Mouse (Mus musculus): ENCODE measurements around the gene Lrrc8c. TPM values are rescaled to one million over a fixed set of nuclear protein-coding genes. Genes with fewer than 3 reads are reported as not detected.

The Lrrc8c gene
- polyA plus RNA-seq, 1 experiment from 2014 or later, result 12.8 TPM

DNA sequence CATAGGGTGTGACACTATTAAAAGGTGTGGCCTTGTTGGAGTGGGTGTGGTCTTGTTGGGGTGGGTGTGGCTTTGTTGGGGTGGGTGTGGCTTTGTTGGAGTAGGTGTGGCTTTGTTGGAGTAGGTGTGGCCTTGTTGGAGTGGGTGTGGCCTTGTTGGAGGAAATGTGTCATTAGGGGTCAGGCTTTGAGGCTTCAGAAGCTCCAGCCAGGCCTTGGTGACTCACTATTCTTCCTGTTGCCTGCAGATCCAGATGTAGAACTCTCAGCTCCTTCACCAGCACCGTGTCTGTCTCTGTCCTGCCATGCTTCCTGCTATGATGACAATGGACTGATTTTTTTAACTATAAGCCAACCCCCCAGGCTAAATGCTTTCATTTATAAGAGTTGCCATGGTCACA is 19.8 kb upstream of the Lrrc8c start:
- Histone ChIP-seq H3K27me3 (ENCODE audit: control insufficient read depth, insufficient read depth, low read length) (no peaks in the 10 kb centered on the region), H3K4me2 (no peak overlapping the region), H3K9ac (ENCODE audit: low read length) (no peak overlapping the region), H3K36me3 (ENCODE audit: control insufficient read depth, insufficient read depth, low read length) (no peaks in the 10 kb centered on the region), H3K9me3 (ENCODE audit: control insufficient read depth, low read length) (no peaks in the 10 kb centered on the region), H3K27ac (ENCODE audit: low read depth, low read length) (no peak overlapping the region), H3K4me1 (ENCODE audit: control insufficient read depth, insufficient read depth, low read length) (peaks cover 17% of the 10 kb centered on the region), H3K4me3 (ENCODE audit: low read depth, low read length) (no peak overlapping the region)
- DNase-seq (ENCODE audit: low spot score, missing footprints), result no peak
- 57% methylated on average over 1 of the region's 1 CpGs for WGBS
- ATAC-seq (ENCODE audit: low FRiP score), result no peak

- Histone ChIP-seq H3K27me3 (ENCODE audit: control insufficient read depth, insufficient read depth, low read length) (no peaks in the 10 kb centered on the region), H3K4me3 (ENCODE audit: low read depth, low read length) (no peak overlapping the region), H3K4me1 (ENCODE audit: control insufficient read depth, insufficient read depth, low read length) (peaks cover 12% of the 10 kb centered on the region), H3K9ac (ENCODE audit: low read length) (no peak overlapping the region), H3K4me2 (no peak overlapping the region), H3K9me3 (ENCODE audit: control insufficient read depth, low read length) (no peaks in the 10 kb centered on the region), H3K36me3 (ENCODE audit: control insufficient read depth, insufficient read depth, low read length) (no peaks in the 10 kb centered on the region), H3K27ac (ENCODE audit: low read depth, low read length) (no peak overlapping the region)
- 50% methylated on average over 12 of the region's 12 CpGs for WGBS
- DNase-seq (ENCODE audit: low spot score, missing footprints), result peak; percentile 84
- 0 out of 2 replicates have a peak, but pooled peaks have one; percentile 9 for ATAC-seq (ENCODE audit: low FRiP score)
These were observed 18.8 kb upstream of the Lrrc8c start for GRCm38 (mm10) chr5:105500132-105501121.

- H3K4me3 ChIP-seq (ENCODE audit: low read depth, low read length), result no peak overlapping the region
- H3K9ac ChIP-seq (ENCODE audit: low read length), result no peak overlapping the region
- peaks cover 5% of the 10 kb centered on the region for H3K4me1 ChIP-seq (ENCODE audit: control insufficient read depth, insufficient read depth, low read length)
- 86% methylated on average over 3 of the region's 3 CpGs for WGBS
- H3K27me3 ChIP-seq (ENCODE audit: control insufficient read depth, insufficient read depth, low read length), result no peaks in the 10 kb centered on the region
- no peak overlapping the region for H3K4me2 ChIP-seq
- no peak overlapping the region for H3K27ac ChIP-seq (ENCODE audit: low read depth, low read length)
- ATAC-seq (ENCODE audit: low FRiP score), result no peak
- H3K36me3 ChIP-seq (ENCODE audit: control insufficient read depth, insufficient read depth, low read length), result no peaks in the 10 kb centered on the region
- DNase-seq (ENCODE audit: low spot score, missing footprints), result peak; percentile 69
- H3K9me3 ChIP-seq (ENCODE audit: control insufficient read depth, low read length), result no peaks in the 10 kb centered on the region
These were observed 18.1 kb upstream of the Lrrc8c start for GRCm38 (mm10) chr5:105501136-105501535.

- Histone ChIP-seq H3K36me3 (ENCODE audit: control insufficient read depth, insufficient read depth, low read length) (no peaks in the 10 kb centered on the region), H3K9ac (ENCODE audit: low read length) (no peak overlapping the region), H3K27me3 (ENCODE audit: control insufficient read depth, insufficient read depth, low read length) (no peaks in the 10 kb centered on the region), H3K4me3 (ENCODE audit: low read depth, low read length) (no peak overlapping the region), H3K27ac (ENCODE audit: low read depth, low read length) (no peak overlapping the region), H3K4me2 (no peak overlapping the region), H3K9me3 (ENCODE audit: control insufficient read depth, low read length) (no peaks in the 10 kb centered on the region), H3K4me1 (ENCODE audit: control insufficient read depth, insufficient read depth, low read length) (no peaks in the 10 kb centered on the region)
- DNase-seq (ENCODE audit: low spot score, missing footprints) (no peak), ATAC-seq (ENCODE audit: low FRiP score) (no peak)
- 94% methylated on average over 6 of the region's 6 CpGs for WGBS
These were observed 10.4 kb upstream of the Lrrc8c start for GRCm38 (mm10) chr5:105508813-105509212.

DNA sequence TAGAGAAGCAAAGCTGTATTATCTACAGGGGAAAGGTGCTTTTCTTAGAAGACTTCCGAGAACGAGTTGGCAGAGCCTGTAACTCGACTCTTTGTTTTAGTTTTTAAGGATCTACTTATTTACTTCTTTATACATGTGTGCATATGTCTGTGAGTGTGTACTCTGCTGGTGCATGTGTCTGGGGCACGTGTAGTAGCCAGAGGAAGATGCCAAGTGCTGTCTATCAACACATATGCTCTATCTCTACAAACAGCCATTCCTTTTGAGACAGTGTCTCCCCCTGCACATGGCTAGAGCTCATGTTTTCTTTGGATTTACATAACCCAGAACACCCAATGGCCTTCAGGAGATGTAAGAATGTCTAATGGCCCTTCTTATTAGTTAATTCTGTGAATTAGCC is 6.9 kb upstream of the Lrrc8c start:
- DNase-seq (ENCODE audit: low spot score, missing footprints) (no peak), ATAC-seq (ENCODE audit: low FRiP score) (no peak)
- no peak overlapping the region for H3K9ac ChIP-seq (ENCODE audit: low read length)
- H3K27ac ChIP-seq (ENCODE audit: low read depth, low read length), result no peak overlapping the region
- H3K4me1 ChIP-seq (ENCODE audit: control insufficient read depth, insufficient read depth, low read length), result no peaks in the 10 kb centered on the region
- H3K36me3 ChIP-seq (ENCODE audit: control insufficient read depth, insufficient read depth, low read length), result no peaks in the 10 kb centered on the region
- H3K4me3 ChIP-seq (ENCODE audit: low read depth, low read length), result no peak overlapping the region
- 63% methylated on average over 4 of the region's 4 CpGs for WGBS
- no peak overlapping the region for H3K4me2 ChIP-seq
- H3K9me3 ChIP-seq (ENCODE audit: control insufficient read depth, low read length), result no peaks in the 10 kb centered on the region
- no peaks in the 10 kb centered on the region for H3K27me3 ChIP-seq (ENCODE audit: control insufficient read depth, insufficient read depth, low read length)

DNA sequence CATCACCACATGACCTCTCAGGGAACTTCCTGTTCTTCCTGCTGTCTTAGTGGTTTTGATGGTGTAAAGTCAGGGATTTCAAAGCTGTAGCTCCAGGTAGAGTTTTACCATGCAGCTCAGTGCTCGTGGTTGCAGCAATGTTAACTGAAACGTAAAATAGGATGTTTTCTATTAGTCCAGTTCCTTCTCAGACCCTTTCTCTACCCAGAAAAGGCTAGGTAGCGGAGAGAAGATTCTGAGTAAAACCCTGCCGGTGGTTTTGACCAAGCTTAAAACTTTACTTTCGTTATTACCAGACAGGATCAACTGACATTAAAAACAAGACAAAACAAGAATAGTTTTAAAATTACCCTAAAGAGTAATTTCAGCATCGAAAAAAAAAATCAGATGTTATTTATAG is 3.7 kb upstream of the Lrrc8c start:
- WGBS, result 73% methylated on average over 6 of the region's 6 CpGs
- H3K9me3 ChIP-seq (ENCODE audit: control insufficient read depth, low read length), result no peaks in the 10 kb centered on the region
- DNase-seq (ENCODE audit: low spot score, missing footprints) (no peak), ATAC-seq (ENCODE audit: low FRiP score) (no peak)
- H3K4me3 ChIP-seq (ENCODE audit: low read depth, low read length), result no peak overlapping the region
- H3K27ac ChIP-seq (ENCODE audit: low read depth, low read length), result no peak overlapping the region
- peaks cover 10% of the 10 kb centered on the region; the same call in 1 of the 2 replicates for H3K4me1 ChIP-seq (ENCODE audit: control insufficient read depth, insufficient read depth, low read length)
- no peaks in the 10 kb centered on the region for H3K27me3 ChIP-seq (ENCODE audit: control insufficient read depth, insufficient read depth, low read length)
- H3K36me3 ChIP-seq (ENCODE audit: control insufficient read depth, insufficient read depth, low read length), result no peaks in the 10 kb centered on the region
- no peak overlapping the region for H3K9ac ChIP-seq (ENCODE audit: low read length)
- H3K4me2 ChIP-seq, result no peak overlapping the region

DNA sequence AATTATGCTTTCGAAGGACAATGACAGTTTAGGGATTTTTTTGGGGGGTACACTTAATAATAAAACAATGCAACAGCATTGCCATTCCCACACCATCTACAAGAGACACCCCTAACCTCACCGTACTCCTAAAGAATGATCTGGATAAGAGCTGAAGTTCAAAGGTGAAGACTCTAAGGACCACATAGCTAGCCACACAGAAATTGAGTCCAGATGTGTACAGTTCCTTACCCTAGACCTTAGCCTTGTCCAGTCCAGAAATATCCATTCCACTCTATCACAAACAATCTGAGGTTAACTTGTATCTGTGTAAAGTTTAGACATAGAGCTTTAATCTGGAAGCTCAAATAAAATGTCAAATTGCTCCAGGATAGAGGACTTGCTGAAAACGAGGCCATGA is 2.9 kb upstream of the Lrrc8c start:
- Histone ChIP-seq H3K9ac (ENCODE audit: low read length) (no peak overlapping the region), H3K4me1 (ENCODE audit: control insufficient read depth, insufficient read depth, low read length) (peaks cover 11% of the 10 kb centered on the region; the same call in 1 of the 2 replicates), H3K4me2 (no peak overlapping the region), H3K36me3 (ENCODE audit: control insufficient read depth, insufficient read depth, low read length) (no peaks in the 10 kb centered on the region), H3K4me3 (ENCODE audit: low read depth, low read length) (no peak overlapping the region), H3K27me3 (ENCODE audit: control insufficient read depth, insufficient read depth, low read length) (no peaks in the 10 kb centered on the region), H3K9me3 (ENCODE audit: control insufficient read depth, low read length) (no peaks in the 10 kb centered on the region), H3K27ac (ENCODE audit: low read depth, low read length) (no peak overlapping the region)
- DNase-seq (ENCODE audit: low spot score, missing footprints), result peak; percentile 49
- WGBS, result 69% methylated on average over 3 of the region's 3 CpGs
- no peak for ATAC-seq (ENCODE audit: low FRiP score)

DNA sequence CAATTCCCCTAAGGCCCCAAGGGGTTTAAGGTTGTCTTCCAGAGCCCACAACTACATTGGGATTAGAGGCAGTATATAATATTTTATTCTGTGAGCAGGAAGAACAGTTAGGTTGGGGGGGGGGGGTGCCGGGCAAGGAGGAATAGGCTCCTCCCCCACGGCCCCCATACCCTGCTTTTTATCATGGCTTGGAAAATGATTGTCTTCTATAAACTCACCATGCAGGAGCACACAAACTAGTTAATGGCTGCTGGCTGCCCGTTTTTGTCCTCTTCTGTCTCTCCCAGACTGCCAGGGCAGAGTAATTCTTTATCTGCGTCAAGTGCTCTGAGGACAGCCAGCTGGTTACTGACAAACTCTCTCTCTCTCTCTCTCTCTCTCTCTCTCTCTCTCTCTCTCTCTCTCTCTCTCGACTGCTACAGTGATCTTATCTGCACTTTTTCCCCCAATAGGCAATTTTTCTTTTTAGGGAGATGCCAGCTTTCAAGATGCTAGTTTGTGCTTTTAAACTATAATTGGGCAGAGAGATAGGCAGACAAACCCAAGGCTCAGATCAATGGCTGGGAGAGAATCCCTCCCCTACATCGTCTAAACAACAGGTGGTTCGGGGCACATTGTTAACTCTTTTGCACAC is 1.1 kb upstream of the Lrrc8c start:
- Histone ChIP-seq H3K9ac (ENCODE audit: low read length) (peak overlapping the region; percentile 82), H3K36me3 (ENCODE audit: control insufficient read depth, insufficient read depth, low read length) (no peaks in the 10 kb centered on the region), H3K27ac (ENCODE audit: low read depth, low read length) (no peak overlapping the region), H3K4me1 (ENCODE audit: control insufficient read depth, insufficient read depth, low read length) (peaks cover 11% of the 10 kb centered on the region; the same call in 1 of the 2 replicates), H3K9me3 (ENCODE audit: control insufficient read depth, low read length) (no peaks in the 10 kb centered on the region), H3K27me3 (ENCODE audit: control insufficient read depth, insufficient read depth, low read length) (no peaks in the 10 kb centered on the region), H3K4me2 (peak overlapping the region; percentile 94), H3K4me3 (ENCODE audit: low read depth, low read length) (peak overlapping the region; percentile 70)
- ATAC-seq (ENCODE audit: low FRiP score) (no peak), DNase-seq (ENCODE audit: low spot score, missing footprints) (peak; percentile 85)
- WGBS, result 17% methylated on average over 7 of the region's 7 CpGs

DNA sequence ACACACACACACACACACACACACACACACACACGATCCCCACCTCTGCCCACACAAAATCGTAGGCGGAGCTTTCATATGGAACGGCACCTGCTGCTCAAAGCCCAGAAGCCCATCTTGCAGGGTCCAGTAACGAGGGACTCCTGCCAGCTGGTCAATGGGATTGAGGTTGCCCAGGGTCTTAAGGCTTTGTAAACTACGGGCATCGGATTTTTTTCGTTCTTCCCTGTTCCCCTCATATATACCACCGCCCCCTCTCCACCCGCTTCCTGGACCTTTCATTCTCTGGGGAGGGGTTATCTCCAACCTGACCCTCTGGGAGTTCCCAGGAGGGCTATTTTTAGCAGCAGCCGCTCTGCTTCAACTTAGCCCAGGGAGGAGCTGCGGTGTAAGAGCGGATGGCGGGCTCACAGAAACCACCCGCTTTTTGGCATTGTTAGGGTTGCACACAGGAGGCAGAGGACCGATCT is 527 bp upstream of the Lrrc8c start:
- 1% methylated on average over 16 of the region's 16 CpGs for WGBS
- peak; percentile 57 for ATAC-seq (ENCODE audit: low FRiP score)
- Histone ChIP-seq H3K4me2 (peak overlapping the region; percentile 94), H3K27me3 (ENCODE audit: control insufficient read depth, insufficient read depth, low read length) (no peaks in the 10 kb centered on the region), H3K9ac (ENCODE audit: low read length) (peak overlapping the region; percentile 82), H3K9me3 (ENCODE audit: control insufficient read depth, low read length) (no peaks in the 10 kb centered on the region), H3K36me3 (ENCODE audit: control insufficient read depth, insufficient read depth, low read length) (no peaks in the 10 kb centered on the region), H3K4me3 (ENCODE audit: low read depth, low read length) (peak overlapping the region; percentile 70), H3K4me1 (ENCODE audit: control insufficient read depth, insufficient read depth, low read length) (peaks cover 11% of the 10 kb centered on the region; the same call in 1 of the 2 replicates), H3K27ac (ENCODE audit: low read depth, low read length) (peak overlapping the region; percentile 27; the same call in 1 of the 2 replicates)
- peak; percentile 95 for DNase-seq (ENCODE audit: low spot score, missing footprints)
